Mouse (Mus musculus): ENCODE data around the gene Mmaa. TPM values are rescaled to one million over a fixed set of nuclear protein-coding genes. Genes with fewer than 3 reads are reported as not detected.

Mmaa gene
- polyA plus RNA-seq, 1 experiment from 2014 or later, result 20.4 TPM

DNA sequence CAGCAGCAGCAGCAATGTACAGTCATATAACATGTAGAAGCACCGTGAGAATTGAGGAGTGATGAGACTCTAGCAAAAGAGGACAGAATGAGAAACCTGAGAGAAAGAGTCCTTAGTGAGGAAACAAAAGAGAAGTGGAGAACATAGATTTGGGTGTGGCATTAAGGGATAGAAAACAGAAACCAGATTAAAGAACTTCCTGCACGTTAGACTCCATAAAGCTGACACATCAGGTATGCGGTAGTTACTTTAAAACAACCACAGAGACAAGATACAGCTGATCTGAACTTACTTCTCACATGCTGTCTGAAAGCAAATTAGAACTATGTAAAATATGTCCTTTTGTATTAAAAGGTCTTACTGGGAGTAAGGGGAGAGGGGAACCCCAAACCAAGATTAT is 8.3 kb downstream of the Mmaa start:
- H3K4me2 ChIP-seq, result no peak overlapping the region
- no peaks in the 10 kb centered on the region for H3K4me1 ChIP-seq
- no peak for ATAC-seq
- H3K9ac ChIP-seq, result no peak overlapping the region
- 93% methylated on average over 3 of the region's 3 CpGs for WGBS
- H3K36me3 ChIP-seq (ENCODE audit: poor library complexity, severe bottlenecking), result peaks cover 20% of the 10 kb centered on the region
- no peak overlapping the region for H3K27ac ChIP-seq
- no peak overlapping the region for H3K4me3 ChIP-seq
- no peaks in the 10 kb centered on the region for H3K27me3 ChIP-seq
- H3K9me3 ChIP-seq (replicated peaks), result no peaks in the 10 kb centered on the region

GRCm38 (mm10) chr8:79284626-79285025 is 10.1 kb downstream of the Mmaa start:
- no peak overlapping the region for H3K9ac ChIP-seq
- no peaks in the 10 kb centered on the region for H3K27me3 ChIP-seq
- ATAC-seq, result no peak
- H3K9me3 ChIP-seq (replicated peaks), result no peaks in the 10 kb centered on the region
- H3K4me2 ChIP-seq, result no peak overlapping the region
- no peak overlapping the region for H3K4me3 ChIP-seq
- WGBS, result 94% methylated on average over 3 of the region's 3 CpGs
- peaks cover 35% of the 10 kb centered on the region for H3K36me3 ChIP-seq (ENCODE audit: poor library complexity, severe bottlenecking)
- no peaks in the 10 kb centered on the region for H3K4me1 ChIP-seq
- H3K27ac ChIP-seq, result no peak overlapping the region

DNA sequence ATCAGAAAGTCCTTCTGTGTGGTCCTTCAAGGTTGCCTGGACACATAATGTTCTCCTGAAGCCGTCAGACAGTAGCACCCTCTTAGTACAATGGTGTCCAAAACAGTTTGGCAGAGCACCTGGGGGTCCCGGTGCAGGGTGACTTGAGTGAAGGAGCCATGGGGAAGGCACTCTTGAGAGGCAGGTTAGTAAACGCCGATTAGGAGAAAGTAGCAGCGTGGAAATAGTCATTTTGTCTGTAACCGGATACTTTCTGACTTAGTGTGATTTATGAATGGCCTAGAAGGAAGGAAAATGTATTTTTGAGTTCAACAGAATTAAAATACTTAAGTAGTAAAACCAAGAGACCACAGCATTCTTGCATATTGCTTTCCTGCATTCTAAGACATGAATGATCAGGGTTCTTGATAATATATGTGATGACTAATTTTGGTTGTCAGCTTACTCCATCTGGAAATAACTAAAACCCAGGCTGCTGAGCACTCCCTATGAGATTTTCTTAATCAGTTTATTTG is 13.3 kb downstream of the Mmaa start:
- no peaks in the 10 kb centered on the region for H3K27me3 ChIP-seq
- no peak overlapping the region for H3K27ac ChIP-seq
- no peak overlapping the region for H3K9ac ChIP-seq
- no peaks in the 10 kb centered on the region for H3K4me1 ChIP-seq
- H3K4me2 ChIP-seq, result no peak overlapping the region
- H3K36me3 ChIP-seq (ENCODE audit: poor library complexity, severe bottlenecking), result peaks cover 65% of the 10 kb centered on the region
- H3K9me3 ChIP-seq (replicated peaks), result no peaks in the 10 kb centered on the region
- WGBS, result 95% methylated on average over 6 of the region's 6 CpGs
- H3K4me3 ChIP-seq, result no peak overlapping the region
- ATAC-seq, result no peak

DNA sequence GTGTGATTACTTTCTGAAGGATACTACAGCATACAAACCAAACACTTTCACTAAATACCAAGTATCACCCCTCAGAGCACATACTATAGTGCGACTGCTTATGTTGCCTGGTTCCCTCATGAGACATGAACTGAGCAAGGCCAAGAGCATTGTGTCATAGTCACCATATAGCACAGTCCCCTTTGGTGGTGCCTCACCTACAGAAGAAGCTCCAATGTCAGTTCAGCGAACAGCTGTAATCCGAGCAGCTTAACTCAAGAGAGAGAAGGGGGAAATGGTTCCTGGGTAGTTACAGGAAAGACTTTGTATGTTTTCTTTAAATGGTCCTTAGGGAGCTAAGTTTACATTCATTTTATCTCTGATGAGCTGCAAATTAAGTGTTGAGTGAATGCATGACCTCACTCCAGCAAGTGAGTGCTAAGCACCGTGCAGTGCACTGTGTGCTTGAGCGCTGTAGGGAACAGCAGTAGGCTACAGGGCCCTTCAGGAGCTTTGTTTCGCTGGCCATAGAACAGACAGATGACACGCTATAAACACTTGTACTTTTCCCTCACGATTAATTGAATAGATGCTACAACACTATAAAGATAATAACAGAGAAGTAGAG is 17.4 kb downstream of the Mmaa start:
- Histone ChIP-seq H3K27ac (no peak overlapping the region), H3K4me1 (no peaks in the 10 kb centered on the region), H3K9me3 (replicated peaks) (no peaks in the 10 kb centered on the region), H3K27me3 (no peaks in the 10 kb centered on the region), H3K9ac (no peak overlapping the region), H3K4me2 (no peak overlapping the region), H3K36me3 (ENCODE audit: poor library complexity, severe bottlenecking) (peaks cover 90% of the 10 kb centered on the region), H3K4me3 (no peak overlapping the region)
- ATAC-seq, result no peak
- 89% methylated on average over 8 of the region's 8 CpGs for WGBS

- 96% methylated on average over 10 of the region's 10 CpGs for WGBS
- no peak overlapping the region for H3K4me2 ChIP-seq
- no peak for ATAC-seq
- no peaks in the 10 kb centered on the region for H3K4me1 ChIP-seq
- H3K9me3 ChIP-seq (replicated peaks), result no peaks in the 10 kb centered on the region
- peaks cover 94% of the 10 kb centered on the region for H3K36me3 ChIP-seq (ENCODE audit: poor library complexity, severe bottlenecking)
- no peak overlapping the region for H3K27ac ChIP-seq
- H3K4me3 ChIP-seq, result no peak overlapping the region
- H3K27me3 ChIP-seq, result no peaks in the 10 kb centered on the region
- H3K9ac ChIP-seq, result no peak overlapping the region
Observed at GRCm38 (mm10) chr8:79274940-79275339, 19.8 kb downstream of the Mmaa start.

DNA sequence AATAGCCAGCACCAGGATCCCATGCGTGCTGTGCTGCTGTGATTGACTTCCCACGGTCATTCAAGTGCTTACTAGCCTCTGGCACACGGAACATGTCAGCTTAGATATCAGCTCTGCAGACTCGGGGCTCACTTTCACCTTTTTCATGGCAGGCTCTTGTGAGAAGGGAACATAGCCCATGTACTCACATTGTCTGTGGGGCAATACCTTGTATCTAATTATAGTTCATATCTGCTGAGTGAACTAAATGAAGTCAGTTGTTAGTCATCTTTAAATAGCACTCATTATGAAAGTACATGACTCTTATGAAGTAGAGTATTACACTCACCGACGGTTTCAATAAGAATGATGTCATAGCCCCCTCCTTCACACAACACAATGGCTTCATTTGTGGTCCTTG is 21.0 kb downstream of the Mmaa start:
- Histone ChIP-seq H3K9me3 (replicated peaks) (no peaks in the 10 kb centered on the region), H3K27ac (no peak overlapping the region), H3K4me3 (no peak overlapping the region), H3K4me1 (no peaks in the 10 kb centered on the region), H3K4me2 (no peak overlapping the region), H3K36me3 (ENCODE audit: poor library complexity, severe bottlenecking) (peaks cover 95% of the 10 kb centered on the region), H3K27me3 (no peaks in the 10 kb centered on the region), H3K9ac (no peak overlapping the region)
- 92% methylated on average over 6 of the region's 6 CpGs for WGBS
- no peak for ATAC-seq

DNA sequence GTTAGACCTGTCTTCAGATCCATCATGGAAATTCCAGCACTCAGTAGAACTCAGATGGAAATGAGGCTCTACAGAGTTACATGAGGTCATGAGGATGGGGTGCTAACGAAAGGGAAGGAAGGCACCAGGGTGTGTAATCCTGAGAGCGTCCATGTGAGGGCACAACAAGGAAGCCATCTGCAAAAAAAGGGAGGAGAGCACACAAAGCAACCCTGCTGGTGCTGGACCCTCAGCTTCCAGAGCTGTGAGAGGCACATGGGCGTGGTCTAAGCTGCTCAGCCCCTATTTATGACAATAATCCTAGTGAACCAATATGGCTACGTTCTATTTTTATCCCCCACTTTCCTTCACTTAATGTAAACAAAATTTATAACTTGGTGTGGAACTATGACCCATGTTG is 22.1 kb downstream of the Mmaa start:
- no peak for ATAC-seq
- Histone ChIP-seq H3K27me3 (no peaks in the 10 kb centered on the region), H3K4me1 (no peaks in the 10 kb centered on the region), H3K36me3 (ENCODE audit: poor library complexity, severe bottlenecking) (peaks cover 96% of the 10 kb centered on the region), H3K4me3 (no peak overlapping the region), H3K4me2 (no peak overlapping the region), H3K27ac (no peak overlapping the region), H3K9ac (no peak overlapping the region), H3K9me3 (replicated peaks) (no peaks in the 10 kb centered on the region)
- WGBS, result 72% methylated on average over 4 of the region's 4 CpGs

- H3K9ac ChIP-seq, result no peak overlapping the region
- ATAC-seq, result no peak
- H3K4me1 ChIP-seq, result no peaks in the 10 kb centered on the region
- no peaks in the 10 kb centered on the region for H3K9me3 ChIP-seq (replicated peaks)
- no peak overlapping the region for H3K4me3 ChIP-seq
- H3K27me3 ChIP-seq, result no peaks in the 10 kb centered on the region
- no peak overlapping the region for H3K27ac ChIP-seq
- H3K4me2 ChIP-seq, result no peak overlapping the region
- peaks cover 75% of the 10 kb centered on the region for H3K36me3 ChIP-seq (ENCODE audit: poor library complexity, severe bottlenecking)
- 94% methylated on average over 7 of the region's 7 CpGs for WGBS
Observed at GRCm38 (mm10) chr8:79268921-79269320, 25.8 kb downstream of the Mmaa start.

GRCm38 (mm10) chr8:79261920-79262319 is 32.8 kb downstream of the Mmaa start:
- 97% methylated on average over 5 of the region's 5 CpGs for WGBS
- Histone ChIP-seq H3K27me3 (no peaks in the 10 kb centered on the region), H3K9ac (no peak overlapping the region), H3K4me3 (no peak overlapping the region), H3K4me2 (no peak overlapping the region), H3K27ac (no peak overlapping the region), H3K9me3 (replicated peaks) (no peaks in the 10 kb centered on the region; the same call in 1 of the 2 replicates), H3K4me1 (no peaks in the 10 kb centered on the region), H3K36me3 (ENCODE audit: poor library complexity, severe bottlenecking) (peaks cover 13% of the 10 kb centered on the region)
- ATAC-seq, result no peak

GRCm38 (mm10) chr8:79256076-79256705 is 38.5 kb downstream of the Mmaa start:
- no peaks in the 10 kb centered on the region for H3K4me1 ChIP-seq
- no peaks in the 10 kb centered on the region for H3K27me3 ChIP-seq
- no peaks in the 10 kb centered on the region for H3K9me3 ChIP-seq (replicated peaks)
- no peak overlapping the region for H3K4me3 ChIP-seq
- H3K27ac ChIP-seq, result no peak overlapping the region
- H3K9ac ChIP-seq, result no peak overlapping the region
- 79% methylated on average over 8 of the region's 8 CpGs for WGBS
- no peak for ATAC-seq
- no peaks in the 10 kb centered on the region for H3K36me3 ChIP-seq (ENCODE audit: poor library complexity, severe bottlenecking)
- H3K4me2 ChIP-seq, result no peak overlapping the region

DNA sequence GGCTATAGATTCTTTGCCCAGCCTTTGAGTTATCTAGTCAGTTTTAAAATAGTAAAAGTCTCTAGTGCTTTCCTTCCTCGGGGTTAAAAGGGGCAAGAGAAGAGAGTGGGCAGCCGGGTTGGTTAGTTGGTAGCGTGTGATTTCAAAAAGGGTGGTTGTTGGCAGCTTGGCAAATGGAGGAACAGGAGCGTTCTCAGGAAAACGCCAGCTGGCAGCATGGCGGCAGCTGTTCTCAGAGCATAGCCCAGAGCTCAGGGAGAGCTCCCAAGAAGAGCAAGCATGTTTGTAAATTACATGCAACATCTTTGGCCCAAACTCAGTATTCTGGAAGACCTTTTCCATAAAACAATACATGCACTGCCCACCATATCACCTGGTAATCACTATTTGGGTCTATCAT is 41.0 kb downstream of the Mmaa start:
- Histone ChIP-seq H3K4me3 (no peak overlapping the region), H3K27ac (no peak overlapping the region), H3K36me3 (ENCODE audit: poor library complexity, severe bottlenecking) (no peaks in the 10 kb centered on the region), H3K4me1 (no peaks in the 10 kb centered on the region), H3K9me3 (replicated peaks) (no peaks in the 10 kb centered on the region), H3K9ac (no peak overlapping the region), H3K4me2 (no peak overlapping the region), H3K27me3 (no peaks in the 10 kb centered on the region)
- ATAC-seq, result no peak
- WGBS, result 83% methylated on average over 6 of the region's 6 CpGs

DNA sequence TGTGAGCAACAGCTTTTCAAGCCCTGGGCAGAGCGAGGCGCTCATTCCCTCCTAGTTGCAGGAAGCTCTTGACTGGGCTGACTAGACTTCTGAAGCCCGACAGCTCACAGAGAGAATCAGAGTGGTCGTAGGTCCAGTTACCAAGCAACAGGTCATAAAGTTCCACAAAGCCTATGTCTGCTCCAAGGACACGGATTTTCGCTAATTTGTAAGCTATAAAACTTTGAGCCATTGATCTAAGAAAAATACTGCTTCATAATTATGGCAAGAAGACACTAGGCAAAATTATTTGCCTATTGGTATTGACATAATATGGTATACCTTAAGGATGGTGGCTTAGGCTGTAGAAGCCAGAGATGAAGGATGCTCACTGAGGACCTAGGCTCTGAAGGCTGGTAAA is 46.3 kb downstream of the Mmaa start, which contains the start of gene 1700011L22Rik:
Gene 1700011L22Rik (minus strand): TSS at position 101 of the 400 bp plus-strand sequence.
- no peak for ATAC-seq
- Histone ChIP-seq H3K9ac (no peak within 1 kb of the TSS), H3K9me3 (replicated peaks) (no peaks in the 10 kb centered on the region), H3K36me3 (ENCODE audit: poor library complexity, severe bottlenecking) (no peaks in the 10 kb centered on the region), H3K4me2 (no peak within 1 kb of the TSS), H3K4me3 (no peak within 1 kb of the TSS), H3K4me1 (no peaks in the 10 kb centered on the region), H3K27me3 (no peaks in the 10 kb centered on the region), H3K27ac (no peak within 1 kb of the TSS)
- WGBS, result 93% methylated on average over 6 of the region's 6 CpGs

DNA sequence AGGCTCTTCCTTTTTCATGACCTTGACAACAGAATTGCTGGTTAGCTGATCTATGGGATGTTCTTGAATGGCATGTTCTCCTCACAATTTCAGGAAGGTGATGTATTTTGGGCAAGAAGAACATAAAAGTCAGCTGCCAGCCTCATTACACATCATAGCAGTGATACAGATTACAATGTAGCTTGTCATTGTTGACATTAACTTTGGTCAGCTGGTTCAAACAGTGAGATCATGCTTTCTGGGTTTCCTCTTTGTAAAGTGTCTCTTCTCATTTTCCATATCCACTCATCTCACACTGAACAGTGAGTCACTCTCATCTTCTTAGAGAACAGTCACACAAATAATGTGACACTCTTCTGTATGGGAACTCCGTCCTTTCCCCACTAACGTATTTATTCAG is 51.3 kb downstream of the Mmaa start:
- Histone ChIP-seq H3K4me1 (no peaks in the 10 kb centered on the region), H3K27me3 (no peaks in the 10 kb centered on the region), H3K9ac (no peak overlapping the region), H3K9me3 (replicated peaks) (no peaks in the 10 kb centered on the region), H3K36me3 (ENCODE audit: poor library complexity, severe bottlenecking) (no peaks in the 10 kb centered on the region), H3K27ac (no peak overlapping the region), H3K4me3 (no peak overlapping the region), H3K4me2 (no peak overlapping the region)
- 87% methylated on average over 2 of the region's 2 CpGs for WGBS
- ATAC-seq, result no peak

Data from forebrain, embryonic 13.5 days (tissue).